Mouse (Mus musculus) mouse trophoblast stem cell (cell line): ENCODE measurements around the gene Slc47a1.
"Not testable (repeated sequence)": the region's sequence is repeated elsewhere in the genome, so short reads cannot be mapped to it uniquely, and the experiment has no call there.

Source experiments
- in situ Hi-C, 2 experiments: fragments of 300-500 bp; cut with MseI, MboI; formaldehyde crosslinking; loops; 2 replicates in 1 of 2; 3 replicates in 1 of 2; pipeline ENCODE4 v1.15.1; 2025

Gene Slc47a1

DNA sequence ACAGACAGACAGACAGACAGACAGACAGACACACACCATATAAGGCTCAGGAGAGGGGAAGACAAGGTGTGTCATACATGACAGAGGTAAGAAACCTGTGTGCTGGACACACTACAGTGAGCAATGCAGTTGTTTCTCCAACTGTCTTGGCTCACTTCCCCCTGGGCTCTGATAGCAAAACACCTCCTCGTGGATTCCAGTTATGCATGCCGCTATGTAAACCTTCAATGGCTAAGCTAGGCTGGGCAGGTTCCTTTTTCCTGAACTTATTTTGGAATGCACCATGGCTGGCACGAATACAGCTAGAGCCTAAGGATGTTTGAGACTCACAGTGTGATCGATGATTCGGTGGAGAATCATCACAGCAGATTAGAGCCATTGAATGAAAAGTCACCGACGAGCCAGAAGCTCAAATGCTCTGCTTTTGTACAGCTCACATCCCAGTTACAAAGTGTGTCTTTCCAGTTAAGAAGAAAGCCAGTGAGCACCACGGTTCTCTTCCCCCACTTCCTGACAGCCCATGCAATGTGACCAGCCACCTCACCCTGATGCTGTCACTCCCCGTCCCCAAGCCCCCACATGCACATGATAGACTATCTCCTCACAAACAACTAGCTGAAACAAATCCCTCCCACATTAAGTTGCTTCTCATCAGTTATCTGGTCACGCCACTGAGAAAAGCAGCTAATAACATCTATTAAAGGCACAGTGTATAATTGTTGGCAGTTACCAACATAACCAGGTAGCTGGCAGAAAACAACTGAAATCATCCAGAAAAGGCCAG, 57.0 kb downstream of the Slc47a1 start:
- in situ Hi-C loops: no loop called here

DNA sequence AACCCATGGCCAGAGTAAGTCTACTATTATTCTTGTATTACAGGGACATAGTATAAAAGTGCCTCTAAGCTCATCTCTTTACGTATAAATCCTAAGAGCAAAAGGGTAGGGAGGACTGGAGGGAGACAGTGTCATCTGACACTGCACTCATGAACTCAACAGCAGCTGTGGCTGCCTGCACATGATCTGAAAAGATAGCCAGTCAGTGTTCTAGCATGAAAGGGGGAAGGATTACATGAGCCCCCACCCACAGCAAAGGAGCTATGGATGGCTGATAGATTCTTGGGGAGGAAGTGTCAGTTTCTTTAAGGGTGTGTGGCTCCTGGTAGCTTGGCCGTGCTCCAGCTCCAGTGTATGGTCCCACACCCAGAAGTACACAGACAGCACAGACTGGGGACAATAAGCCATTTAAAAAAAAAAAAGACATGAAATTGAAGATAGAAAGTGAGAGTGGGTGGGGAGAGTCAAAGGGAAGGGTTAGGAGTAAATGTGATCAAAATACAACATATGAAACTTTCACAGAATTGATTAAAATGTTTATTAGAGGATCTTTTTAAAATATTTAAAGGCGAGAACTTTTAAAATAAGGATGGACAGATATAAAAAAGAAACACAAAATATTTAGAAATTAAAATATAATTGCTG, 58.1 kb downstream of the Slc47a1 start:
- in situ Hi-C loops: no loop called here

DNA sequence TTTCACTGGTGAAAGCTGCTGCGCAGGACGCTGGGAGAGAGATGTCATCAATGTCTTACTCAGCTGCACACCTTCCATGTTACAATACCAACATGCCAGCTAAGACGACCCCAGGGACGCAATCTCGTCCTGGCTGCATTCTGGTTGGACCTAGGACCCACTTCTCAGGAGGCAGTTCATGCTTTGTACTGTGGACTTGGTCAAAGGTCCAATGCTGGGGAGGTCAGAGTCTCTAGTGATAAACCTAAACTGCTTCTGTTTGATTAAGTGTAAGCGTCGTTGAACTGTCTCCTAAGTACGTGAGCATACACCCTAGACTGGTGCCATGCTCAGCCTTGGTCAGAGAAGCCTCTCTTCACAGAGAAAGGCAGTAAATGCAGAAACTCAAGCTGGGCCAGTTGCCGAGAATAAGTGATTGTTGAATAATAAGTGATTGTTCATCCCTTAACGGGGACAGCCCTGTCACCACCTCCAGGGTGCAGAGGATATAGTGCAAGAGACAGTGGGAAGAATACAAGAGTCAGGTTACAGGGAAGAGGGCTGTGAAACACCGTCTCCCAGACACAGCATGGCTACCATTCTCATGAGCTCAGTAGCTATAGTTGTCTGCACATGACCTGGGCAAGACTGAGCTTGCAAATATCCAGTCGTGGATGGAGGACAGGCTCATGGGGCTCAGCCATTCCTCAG, 58.8 kb downstream of the Slc47a1 start:
- in situ Hi-C loops: no loop called here

DNA sequence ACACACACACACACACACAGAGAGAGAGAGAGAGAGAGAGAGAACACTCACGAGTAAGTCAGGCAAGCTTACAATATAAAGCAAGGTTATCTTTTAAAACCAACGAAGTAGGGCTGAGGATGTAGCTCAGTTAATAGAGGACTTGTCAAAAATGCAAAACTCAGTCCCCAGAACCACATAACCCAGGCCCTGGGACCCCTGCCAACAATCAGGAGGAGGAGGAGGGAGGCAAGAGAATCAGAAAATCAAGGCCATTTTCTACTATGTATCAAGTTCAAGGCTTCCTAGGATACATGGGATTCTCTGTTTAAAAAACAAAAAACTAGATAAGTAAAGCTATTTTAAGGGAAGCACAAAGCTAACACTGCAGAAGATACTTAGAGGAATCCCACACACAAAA, 61.3 kb downstream of the Slc47a1 start:
- in situ Hi-C loops: no loop called here

DNA sequence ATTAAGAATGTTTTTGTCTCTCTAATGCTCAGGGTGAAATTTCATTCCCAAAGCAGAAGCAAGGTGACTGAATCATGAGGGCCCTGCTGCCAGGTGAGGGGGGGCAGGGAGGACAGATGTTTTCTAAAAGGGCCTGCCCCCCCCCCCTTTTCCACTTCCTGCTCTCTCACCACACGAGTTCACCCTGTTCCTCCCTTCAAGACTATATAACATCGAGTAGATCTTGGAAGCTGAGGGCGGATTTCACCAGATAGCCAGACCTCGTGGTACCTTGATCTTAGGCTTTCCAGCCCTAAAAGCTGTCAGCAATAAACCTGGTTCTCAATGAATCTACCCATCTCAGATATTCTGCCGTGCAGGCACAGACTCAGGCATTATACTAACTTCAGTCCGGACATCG, 67.8 kb downstream of the Slc47a1 start:
- in situ Hi-C loops: no loop called here

DNA sequence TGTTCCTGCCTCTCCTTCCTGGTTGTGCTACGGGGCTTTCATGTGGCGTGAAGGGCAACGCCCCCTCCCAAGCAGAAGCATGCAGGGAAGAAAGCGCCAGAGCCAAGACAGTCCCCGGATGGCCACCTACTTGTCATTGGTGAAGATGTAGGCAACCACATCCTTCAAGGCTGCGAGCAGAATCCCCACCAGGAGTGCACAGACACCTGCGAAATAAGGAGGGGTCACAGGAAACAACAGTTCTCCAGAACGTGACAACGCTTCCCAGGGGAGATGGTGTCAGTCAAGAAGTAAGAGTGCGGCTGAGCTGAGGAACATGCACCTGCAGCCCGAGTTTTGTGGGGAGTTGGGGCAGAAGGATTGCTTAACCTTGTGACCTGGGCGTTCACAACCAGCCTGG, 68.3 kb downstream of the Slc47a1 start:
- in situ Hi-C loops: no loop called here

DNA sequence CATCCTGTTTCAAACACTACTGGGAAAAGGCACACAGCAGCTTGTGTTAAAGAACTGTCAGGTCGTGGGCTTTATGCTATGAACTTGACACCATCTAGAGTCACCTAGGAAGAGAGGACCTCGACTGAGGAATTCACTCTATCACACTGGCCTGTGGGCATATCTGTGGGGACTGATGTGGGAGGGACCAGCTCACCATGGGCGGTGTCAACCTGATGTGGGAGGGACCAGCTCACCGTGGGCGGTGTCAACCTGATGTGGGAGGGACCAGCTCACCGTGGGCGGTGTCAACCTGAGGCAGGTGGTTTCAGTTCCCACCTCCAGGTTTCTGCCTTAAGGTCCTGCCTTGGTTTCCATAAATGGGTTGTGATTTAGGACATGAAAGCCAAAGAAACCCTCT, 70.3 kb downstream of the Slc47a1 start:
- in situ Hi-C loops: no loop called here

DNA sequence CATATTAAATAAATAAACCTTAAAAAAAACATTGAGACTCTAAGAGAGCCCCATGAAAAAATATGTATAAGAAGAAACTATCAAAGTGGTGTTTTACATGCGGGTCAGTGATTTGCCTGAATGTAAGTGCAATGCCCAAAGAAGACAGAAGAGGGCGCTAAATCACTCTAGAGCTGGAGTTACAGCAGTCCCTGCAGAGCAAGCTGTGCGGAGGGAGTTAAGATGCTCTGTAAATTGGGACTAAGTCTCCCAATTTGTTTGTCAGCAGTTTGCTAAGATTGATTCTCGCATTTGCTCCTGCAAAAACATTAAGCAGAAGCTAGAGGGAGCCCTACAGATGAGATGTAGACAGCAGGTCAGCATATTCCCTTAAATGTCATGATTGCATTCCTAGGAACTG, 72.8 kb downstream of the Slc47a1 start:
- in situ Hi-C loops: no loop called here

DNA sequence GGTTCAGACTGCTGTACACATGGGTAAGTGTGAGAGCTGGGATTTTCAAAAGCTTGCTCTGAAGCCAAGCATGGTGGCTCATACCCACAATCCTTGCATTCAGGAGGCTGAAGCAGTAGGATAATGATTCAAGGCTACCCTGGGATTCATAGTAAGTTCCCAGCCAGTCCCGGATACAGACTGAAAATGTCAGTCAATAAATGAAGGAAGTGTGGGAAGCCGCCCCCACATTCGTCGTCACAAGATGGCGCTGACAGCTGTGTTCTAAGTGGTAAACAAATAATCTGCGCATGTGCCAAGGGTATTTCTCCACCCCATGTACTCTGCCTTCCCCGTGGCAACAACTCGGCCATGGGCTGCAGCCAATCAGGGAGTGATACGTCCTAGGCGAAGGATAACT, 73.6 kb downstream of the Slc47a1 start:
- in situ Hi-C loops: not testable (repeated sequence)

DNA sequence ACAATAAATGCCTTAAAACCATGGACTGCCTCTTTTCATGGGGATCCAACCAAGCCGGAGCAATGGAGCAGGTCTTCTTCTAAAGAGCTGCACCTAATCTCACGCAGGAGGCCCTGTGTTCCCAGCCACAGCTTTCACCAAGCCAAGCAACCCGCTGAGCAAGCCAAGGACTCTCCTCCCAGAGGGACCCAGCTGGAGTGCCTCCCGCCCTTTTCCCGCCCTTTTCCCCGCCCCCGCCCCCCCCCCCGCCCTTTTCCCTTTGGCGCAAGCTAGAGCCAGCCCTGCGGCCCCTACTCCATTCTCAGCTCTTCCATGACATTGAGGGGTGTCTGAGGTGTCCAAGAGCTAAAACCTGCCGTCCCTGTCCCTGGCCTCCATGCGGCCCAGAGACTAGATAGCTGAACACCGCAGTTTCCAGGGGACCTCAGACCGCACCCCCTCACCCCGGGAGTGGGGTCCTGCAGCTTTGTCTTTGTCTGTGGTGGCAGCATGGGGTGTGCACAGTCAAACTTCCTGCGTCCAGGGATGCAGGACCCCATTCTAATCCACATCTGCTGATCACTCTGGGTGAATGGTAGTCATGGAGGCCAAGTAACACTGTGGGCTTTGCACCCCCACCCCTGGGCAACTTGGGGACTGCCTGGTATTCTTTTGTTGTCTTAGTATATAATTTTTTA, 77.3 kb downstream of the Slc47a1 start:
- in situ Hi-C loops: no loop called here

DNA sequence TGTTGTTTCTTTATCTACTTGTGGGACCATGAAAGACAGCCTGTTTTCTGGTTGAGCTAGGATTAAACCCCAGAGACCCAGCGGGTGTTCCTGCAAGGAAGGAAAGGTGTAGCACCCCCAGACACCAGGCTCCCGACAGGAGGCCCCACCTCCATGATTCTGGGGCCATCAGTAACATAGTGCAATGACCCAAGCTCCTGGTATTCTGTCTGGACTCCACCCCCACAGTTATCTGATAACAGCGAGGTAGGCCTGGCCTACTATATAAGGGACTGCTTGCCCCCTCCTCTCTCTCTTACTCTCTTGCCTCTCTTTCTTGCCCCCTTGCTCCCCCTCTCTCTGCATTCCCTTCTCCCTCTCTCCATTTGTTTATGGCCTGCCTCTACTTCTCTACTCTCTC, 77.9 kb downstream of the Slc47a1 start:
- in situ Hi-C loops: no loop called here

DNA sequence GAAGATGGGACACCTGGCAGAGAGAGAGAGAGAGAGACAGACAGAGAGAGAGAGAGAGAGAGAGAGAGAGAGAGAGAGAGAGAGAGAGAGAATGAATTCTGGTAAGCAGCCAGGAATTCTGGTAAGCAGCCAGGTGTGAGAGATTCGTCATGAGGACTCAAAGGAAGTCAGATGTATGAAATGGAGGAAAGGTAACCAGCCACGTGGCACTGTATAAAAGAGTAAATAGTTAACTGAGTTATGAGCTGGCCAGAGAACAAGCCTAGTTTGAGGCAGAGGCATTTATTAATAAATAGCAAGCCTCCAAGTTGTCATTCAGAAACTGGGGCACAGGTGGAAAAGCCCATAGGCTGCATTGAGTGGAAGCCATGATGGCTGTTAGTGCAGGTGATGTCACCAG, 80.2 kb downstream of the Slc47a1 start:
- in situ Hi-C loops: no loop called here

DNA sequence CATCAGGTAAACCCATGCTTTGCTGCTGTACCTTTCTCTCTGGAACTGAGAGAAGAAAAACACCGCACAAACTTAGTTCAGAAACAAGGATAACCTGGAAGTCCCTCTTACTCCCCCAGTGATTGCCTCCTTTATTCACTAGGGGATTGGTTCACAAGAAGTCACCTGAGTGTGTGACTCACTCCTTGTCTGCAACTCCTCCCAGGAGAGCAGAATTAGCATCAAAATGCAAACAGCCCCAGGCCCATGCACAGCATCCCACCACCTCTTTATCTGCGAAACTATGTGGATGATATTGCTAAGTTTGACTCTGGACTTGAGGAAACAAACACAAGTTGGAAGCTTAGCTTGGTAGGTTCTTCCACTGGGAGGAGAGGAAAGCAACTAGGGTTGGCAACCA, 80.8 kb downstream of the Slc47a1 start:
- in situ Hi-C loops: no loop called here

DNA sequence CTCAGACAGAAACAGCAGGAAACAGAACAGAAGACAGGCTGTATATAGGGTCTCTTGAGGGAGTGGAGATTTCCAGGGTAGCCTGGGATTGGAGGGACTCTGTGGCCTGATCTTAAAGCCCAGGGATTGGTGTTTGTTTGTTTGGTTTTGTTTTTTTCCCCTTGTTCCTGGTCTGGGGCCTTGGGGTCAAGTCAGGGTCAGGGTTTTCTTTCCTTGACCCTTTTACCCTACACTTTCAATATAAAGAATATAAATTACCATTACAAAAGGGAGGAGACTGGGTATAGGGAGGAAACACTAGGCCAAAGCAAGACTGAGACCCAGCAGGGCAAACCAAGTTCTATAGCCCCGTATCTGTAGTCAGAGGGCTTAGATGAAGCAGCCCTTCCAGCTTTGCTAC, 81.6 kb downstream of the Slc47a1 start:
- in situ Hi-C loops: no loop called here

DNA sequence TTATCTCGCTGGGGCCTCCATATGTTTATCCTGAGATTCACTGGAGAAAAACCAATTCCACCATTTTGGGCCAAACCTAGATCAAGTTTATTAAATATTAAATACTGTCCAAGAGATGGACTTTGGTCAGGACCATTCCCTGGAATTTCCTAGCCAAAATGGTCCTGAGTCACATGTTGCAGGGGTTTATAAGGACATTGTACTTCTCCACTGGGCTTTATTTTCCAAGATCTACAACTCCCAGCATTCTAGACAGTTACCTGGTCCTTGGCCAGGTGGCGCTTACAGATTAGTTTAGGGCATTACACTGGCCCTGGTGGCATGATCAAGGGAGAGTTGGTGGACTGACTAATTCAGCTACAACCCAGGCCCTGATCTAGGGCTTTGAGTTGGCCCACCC, 82.6 kb downstream of the Slc47a1 start:
- in situ Hi-C loops: no loop called here

DNA sequence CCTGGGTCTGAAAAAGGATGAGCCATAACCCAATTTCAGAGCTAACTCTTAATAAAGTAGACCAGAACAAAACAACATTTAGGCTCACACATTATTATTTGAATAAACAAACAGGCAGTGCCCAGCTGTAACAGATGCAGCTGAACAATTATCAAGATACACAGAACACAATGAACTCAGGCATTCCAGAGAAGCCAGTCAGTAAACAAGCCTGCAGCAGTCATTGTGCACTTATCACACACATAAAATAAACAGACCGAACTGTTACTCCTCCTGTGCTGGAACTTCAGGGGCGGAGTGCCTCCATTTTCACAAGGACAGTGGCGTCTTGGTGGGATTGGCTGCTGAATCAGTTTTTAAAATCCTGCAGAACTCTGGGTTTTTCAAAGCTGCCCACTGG, 83.7 kb downstream of the Slc47a1 start:
- in situ Hi-C loops: no loop called here
